Mouse (Mus musculus) inflammation-experienced regulatory T-cells (primary cell): Measurements from ENCODE around the gene Usp17lb. TPM values are rescaled to one million over a fixed set of nuclear protein-coding genes. Genes with fewer than 3 reads are reported as not detected.

Experiments
- polyA plus RNA-seq, 2 experiments: library from polyadenylated mRNA; unstranded; fragments of 100-300 nt; shearing (Covaris generic); gene quantifications; one replicate each; pipeline ENCODE4 v1.2.1; 2017

Usp17lb gene
- not detected for polyA plus RNA-seq

GRCm38 (mm10) chr7:104842503-104842902 lies at the start of gene Usp17lb:
Gene Usp17lb, minus strand, starts transcription at chr7:104842603.

GRCm38 (mm10) chr7:104877731-104878130 lies 35.3 kb upstream of the Usp17lb start, which contains the start of gene Olfr665:
Gene Olfr665, plus strand, starts transcription at chr7:104878031.

GRCm38 (mm10) chr7:104856709-104857108 lies 14.3 kb upstream of the Usp17lb start, which contains the start of gene Usp17la:
Gene Usp17la, plus strand, starts transcription at chr7:104857009.

Other genes starting within 250 kb of the Usp17lb start
- under 1 TPM in 1 of 2 experiments, not detected in 1; 0.51 TPM for gene Olfr655, start 240.8 kb downstream of the Usp17lb start, polyA plus RNA-seq
- gene Olfr656, start 228.6 kb downstream of the Usp17lb start, polyA plus RNA-seq, result under 1 TPM in 1 of 2 experiments, not detected in 1; 0.09 TPM
- gene Olfr657, start 217.8 kb downstream of the Usp17lb start, polyA plus RNA-seq, result under 1 TPM in 1 of 2 experiments, not detected in 1; 0.59 TPM
- gene Olfr658, start 195.3 kb downstream of the Usp17lb start, polyA plus RNA-seq, result under 1 TPM in 1 of 2 experiments, not detected in 1; 0.18 TPM
- gene Olfr659, start 175.8 kb downstream of the Usp17lb start, polyA plus RNA-seq, result under 1 TPM; 0.12 to 0.47 TPM
- gene Olfr661, start 156.1 kb downstream of the Usp17lb start, polyA plus RNA-seq, result under 1 TPM; 0.07 to 0.59 TPM
- not detected for gene Usp17le, start 65.1 kb downstream of the Usp17lb start, polyA plus RNA-seq
- under 1 TPM; 0.18 to 0.65 TPM for gene Usp17la, start 14.4 kb upstream of the Usp17lb start, polyA plus RNA-seq
- not detected for gene Olfr665, start 35.4 kb upstream of the Usp17lb start, polyA plus RNA-seq
- not detected for gene Olfr666, start 53.3 kb upstream of the Usp17lb start, polyA plus RNA-seq
- not detected for gene Olfr667, start 78.9 kb upstream of the Usp17lb start, polyA plus RNA-seq
- under 1 TPM in 1 of 2 experiments, not detected in 1; 0.38 TPM for gene Olfr668, start 85.5 kb upstream of the Usp17lb start, polyA plus RNA-seq
- gene Olfr669, start 91.6 kb upstream of the Usp17lb start, polyA plus RNA-seq, result under 1 TPM in 1 of 2 experiments, not detected in 1; 0.48 TPM
- gene Olfr670, start 120.0 kb upstream of the Usp17lb start, polyA plus RNA-seq, result not detected
- gene Olfr671, start 136.5 kb upstream of the Usp17lb start, polyA plus RNA-seq, result under 1 TPM in 1 of 2 experiments, not detected in 1; 0.47 TPM
- gene Olfr672, start 159.4 kb upstream of the Usp17lb start, polyA plus RNA-seq, result 1 to 10 TPM in 1 of 2 experiments, not detected in 1; 1.3 TPM
- gene Olfr675, start 185.9 kb upstream of the Usp17lb start, polyA plus RNA-seq, result under 1 TPM in 1 of 2 experiments, not detected in 1; 0.48 TPM
- gene Olfr676, start 190.1 kb upstream of the Usp17lb start, polyA plus RNA-seq, result under 1 TPM in 1 of 2 experiments, not detected in 1; 0.94 TPM
- gene Olfr677, start 208.8 kb upstream of the Usp17lb start, polyA plus RNA-seq, result 1 to 10 TPM in 1 of 2 experiments, under 1 TPM in 1; 0.06 to 1.7 TPM
- gene Olfr678, start 221.9 kb upstream of the Usp17lb start, polyA plus RNA-seq, result not detected
- not detected for gene Olfr679, start 238.6 kb upstream of the Usp17lb start, polyA plus RNA-seq